Mouse (Mus musculus) spleen, adult 2 months (tissue): ENCODE measurements around the gene Fgfr2.

Source experiments
- CTCF ChIP-seq: fragments of 200-500 bp; IDR thresholded peaks from 2 replicates; pipeline ENCODE4 v1.5.1; 2011; ENCODE audit warnings: mild to moderate bottlenecking, inconsistent platforms; ENCODE audit not compliant: insufficient read depth, insufficient read length, insufficient replicate concordance; ENCODE audit errors: extremely low read depth
- POLR2A ChIP-seq: fragments of 200-500 bp; IDR thresholded peaks from 2 replicates; pipeline ENCODE4 v1.6.1; 2011; ENCODE audit warnings: low read depth, low read length, inconsistent platforms

GRCm38 (mm10) chr7:132253078-132253477 is 870.1 kb downstream of the Fgfr2 start:
- TF ChIP-seq CTCF: no peak
- no peak for TF ChIP-seq POLR2A
